Mouse (Mus musculus) testis, adult 2 months (tissue): ENCODE data around the gene Agrp. TPM values are rescaled to one million over a fixed set of nuclear protein-coding genes. Genes with fewer than 3 reads are reported as not detected.

Experiments
- H3K27ac ChIP-seq: fragments of 200-500 bp; 2 replicates; pipeline ENCODE4 v1.5.1; 2012; ENCODE audit warnings: low read depth, low read length; ENCODE audit not compliant: control insufficient read depth, insufficient read depth
- H3K27me3 ChIP-seq: fragments of 200-500 bp; 2 replicates; pipeline ENCODE4 v1.6.1; 2012; ENCODE audit warnings: mild to moderate bottlenecking, low read length, moderate library complexity; ENCODE audit not compliant: control insufficient read depth, insufficient read depth
- H3K36me3 ChIP-seq: fragments of 200-500 bp; 2 replicates; pipeline ENCODE4 v1.6.1; 2012; ENCODE audit warnings: mild to moderate bottlenecking, low read length; ENCODE audit not compliant: control insufficient read depth, insufficient read depth
- H3K4me1 ChIP-seq: fragments of 200-500 bp; 2 replicates; pipeline ENCODE4 v1.6.1; 2012; ENCODE audit warnings: low read length; ENCODE audit not compliant: control insufficient read depth, insufficient read depth
- H3K4me3 ChIP-seq: fragments of 200-500 bp; 2 replicates; pipeline ENCODE4 v1.5.1; 2012; ENCODE audit warnings: low read depth, mild to moderate bottlenecking, low read length, moderate library complexity, mixed read lengths; ENCODE audit not compliant: control insufficient read depth
- CTCF ChIP-seq: fragments of 200-500 bp; IDR thresholded peaks from 2 replicates; pipeline ENCODE4 v1.5.1; 2012; ENCODE audit warnings: low read depth, mild to moderate bottlenecking, inconsistent platforms, low read length, moderate library complexity; ENCODE audit not compliant: control insufficient read depth, insufficient read depth, insufficient replicate concordance
- POLR2A ChIP-seq: fragments of 200-500 bp; IDR thresholded peaks from 2 replicates; pipeline ENCODE4 v1.6.1; 2012; ENCODE audit warnings: low read depth, mild to moderate bottlenecking, inconsistent platforms, low read length, moderate library complexity; ENCODE audit not compliant: control insufficient read depth
- polyA plus RNA-seq: library from polyadenylated mRNA; depleted of rRNA; stranded (reverse); fragments of >200 nt; gene quantifications from 2 replicates; pipeline ENCODE4 v1.2.3, GENCODE M21; 2012; rRNA removed

Gene Agrp
- not detected in 2 replicates for polyA plus RNA-seq

DNA sequence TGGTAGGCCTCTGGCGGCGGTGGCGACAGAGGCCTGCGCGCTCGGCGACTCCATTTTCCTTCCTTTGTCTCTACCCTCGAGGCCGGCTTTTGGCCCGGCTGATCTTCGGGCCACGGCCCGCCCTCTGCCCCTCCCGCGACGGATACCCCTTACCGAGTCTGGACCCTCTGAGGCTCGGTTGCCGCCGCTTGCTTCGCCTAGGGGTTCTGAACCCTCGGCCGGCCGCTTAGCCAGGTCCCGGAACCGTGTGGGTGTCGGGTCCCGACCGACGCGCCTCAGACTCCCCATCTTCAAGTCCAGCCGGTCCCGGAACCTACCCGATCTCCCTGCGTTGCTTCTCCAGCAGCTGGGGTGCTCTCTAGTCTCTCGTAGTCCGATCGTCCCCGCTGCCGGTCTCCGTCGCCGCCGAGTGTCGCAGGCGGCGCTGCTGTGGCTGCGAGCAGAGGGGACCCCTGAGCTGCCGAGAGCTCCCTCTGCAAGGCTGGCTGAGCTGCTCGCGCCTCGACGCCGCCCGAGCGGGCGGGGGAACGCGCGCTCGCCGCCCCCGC lies at the start of gene Agrp:
Gene Agrp, minus strand, starts transcription at position 431 of the 548 bp plus-strand sequence.
- Histone ChIP-seq H3K27ac (peak within 1 kb of the TSS; percentile 90), H3K4me3 (peak within 1 kb of the TSS; percentile 97), H3K4me1 (peaks cover 2% of the 10 kb centered on the region; the same call in 1 of the 2 replicates), H3K27me3 (no peaks in the 10 kb centered on the region), H3K36me3 (no peaks in the 10 kb centered on the region)
- TF ChIP-seq POLR2A: no peak

DNA sequence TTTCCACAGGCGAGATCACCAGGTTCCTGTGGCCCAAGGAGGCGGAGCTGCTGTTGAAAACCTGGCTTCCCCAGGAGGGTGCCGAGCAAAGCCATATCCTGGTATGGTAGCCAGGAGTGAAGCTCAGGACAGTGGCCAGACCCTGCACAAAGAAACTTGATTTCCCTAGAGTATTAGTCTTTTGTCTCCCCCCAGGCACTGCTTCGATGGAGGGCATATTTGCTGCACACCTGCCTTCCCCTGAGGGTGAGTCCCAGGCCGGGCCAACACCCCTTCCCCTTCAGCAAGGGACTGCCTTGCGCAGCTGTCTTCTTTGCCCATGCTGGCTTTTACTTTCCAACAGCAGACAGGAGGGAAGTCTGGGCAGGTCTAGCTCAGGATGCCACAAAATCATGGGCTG lies 49.4 kb upstream of the Agrp start:
- peaks cover 4% of the 10 kb centered on the region for H3K4me1 ChIP-seq
- H3K27ac ChIP-seq: no peak overlapping the region
- no peak overlapping the region for H3K4me3 ChIP-seq
- peaks cover 2% of the 10 kb centered on the region; the same call in 1 of the 2 replicates for H3K36me3 ChIP-seq
- H3K27me3 ChIP-seq: no peaks in the 10 kb centered on the region
- TF ChIP-seq CTCF (no peak), POLR2A (no peak)

GRCm38 (mm10) chr8:105685796-105686308 lies 48.7 kb upstream of the Agrp start, which contains the start of gene Carmil2:
Carmil2 (plus strand) TSS chr8:105686274.
- Histone ChIP-seq H3K36me3 (peaks cover 6% of the 10 kb centered on the region), H3K4me3 (peak within 1 kb of the TSS; percentile 12; the same call in 1 of the 2 replicates), H3K4me1 (peaks cover 4% of the 10 kb centered on the region), H3K27me3 (no peaks in the 10 kb centered on the region), H3K27ac (no peak within 1 kb of the TSS)
- TF ChIP-seq POLR2A (no peak), CTCF (peak; percentile 70; the same call in 1 of the 2 replicates)

GRCm38 (mm10) chr8:105685325-105685724 lies 48.1 kb upstream of the Agrp start:
- H3K4me3 ChIP-seq: no peak overlapping the region
- no peak for TF ChIP-seq POLR2A
- TF ChIP-seq CTCF: no peak
- H3K4me1 ChIP-seq: peaks cover 4% of the 10 kb centered on the region
- no peak overlapping the region for H3K27ac ChIP-seq
- peaks cover 6% of the 10 kb centered on the region for H3K36me3 ChIP-seq
- H3K27me3 ChIP-seq: no peaks in the 10 kb centered on the region

DNA sequence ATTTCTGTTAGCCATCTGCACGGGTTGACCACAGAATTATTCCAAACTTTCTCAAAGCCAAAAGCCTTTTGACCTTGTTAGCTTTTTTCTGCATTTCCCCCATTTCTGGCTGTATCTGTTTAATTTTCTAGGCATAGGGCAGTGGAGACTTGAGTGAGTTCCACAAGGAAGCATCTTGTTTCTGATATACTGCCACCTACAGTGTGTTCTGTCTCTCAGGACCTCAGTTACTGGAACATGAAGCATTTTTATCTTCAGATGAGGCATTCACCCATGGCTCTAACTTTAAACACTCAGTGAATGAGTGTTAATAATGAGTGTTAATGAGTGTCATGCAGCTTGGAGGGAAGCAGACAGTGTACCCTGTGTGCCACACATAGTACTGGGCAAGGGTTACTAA lies 40.7 kb upstream of the Agrp start:
- H3K4me1 ChIP-seq: no peaks in the 10 kb centered on the region
- no peak overlapping the region for H3K4me3 ChIP-seq
- no peak for TF ChIP-seq CTCF
- TF ChIP-seq POLR2A: no peak
- peaks cover 16% of the 10 kb centered on the region for H3K36me3 ChIP-seq
- H3K27me3 ChIP-seq: no peaks in the 10 kb centered on the region
- no peak overlapping the region for H3K27ac ChIP-seq

DNA sequence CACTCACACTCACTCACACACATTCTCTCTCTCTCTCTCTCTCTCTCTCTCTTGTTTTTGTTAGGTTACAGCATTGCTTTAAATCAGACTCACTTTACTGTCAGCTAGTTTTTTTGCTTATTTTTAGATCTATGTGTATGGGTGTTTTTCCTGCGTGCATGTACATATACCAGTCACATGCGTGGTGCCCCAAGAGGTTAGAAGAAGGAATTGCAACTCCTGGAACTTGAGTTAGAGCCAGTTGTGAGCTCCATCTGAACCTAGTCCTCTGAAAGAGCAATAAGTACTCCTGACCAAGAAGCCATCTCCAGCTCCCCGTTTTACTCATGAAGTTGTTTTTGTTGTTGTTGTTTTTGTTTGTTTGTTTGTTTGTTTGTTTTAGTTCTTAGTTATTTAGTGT lies 24.0 kb upstream of the Agrp start:
- Histone ChIP-seq H3K4me1 (no peaks in the 10 kb centered on the region), H3K4me3 (no peak overlapping the region), H3K27me3 (no peaks in the 10 kb centered on the region), H3K27ac (no peak overlapping the region), H3K36me3 (no peaks in the 10 kb centered on the region; the same call in 1 of the 2 replicates)
- no peak for TF ChIP-seq POLR2A
- TF ChIP-seq CTCF: no peak

- Histone ChIP-seq H3K27ac (no peak overlapping the region), H3K4me1 (no peaks in the 10 kb centered on the region), H3K4me3 (no peak overlapping the region), H3K27me3 (no peaks in the 10 kb centered on the region), H3K36me3 (no peaks in the 10 kb centered on the region)
- no peak for TF ChIP-seq CTCF
Observed at GRCm38 (mm10) chr8:105657641-105658040, 20.4 kb upstream of the Agrp start.

GRCm38 (mm10) chr8:105648929-105649328 lies 11.7 kb upstream of the Agrp start:
- H3K27ac ChIP-seq: no peak overlapping the region
- H3K4me3 ChIP-seq: no peak overlapping the region
- H3K4me1 ChIP-seq: no peaks in the 10 kb centered on the region
- no peak for TF ChIP-seq POLR2A
- TF ChIP-seq CTCF: no peak
- H3K27me3 ChIP-seq: no peaks in the 10 kb centered on the region
- no peaks in the 10 kb centered on the region for H3K36me3 ChIP-seq
